Mouse (Mus musculus) right cerebral cortex, postnatal 25 days (tissue): Measurements from ENCODE around the gene Olfr313.

ENCODE experiments used
- DNase-seq: peaks from one replicate; pipeline ENCODE4 v3.0.0; 2022

The Olfr313 gene

GRCm38 (mm10) chr11:58860744-58861143 is 45.9 kb downstream of the Olfr313 start:
- DNase-seq: no peak

DNA sequence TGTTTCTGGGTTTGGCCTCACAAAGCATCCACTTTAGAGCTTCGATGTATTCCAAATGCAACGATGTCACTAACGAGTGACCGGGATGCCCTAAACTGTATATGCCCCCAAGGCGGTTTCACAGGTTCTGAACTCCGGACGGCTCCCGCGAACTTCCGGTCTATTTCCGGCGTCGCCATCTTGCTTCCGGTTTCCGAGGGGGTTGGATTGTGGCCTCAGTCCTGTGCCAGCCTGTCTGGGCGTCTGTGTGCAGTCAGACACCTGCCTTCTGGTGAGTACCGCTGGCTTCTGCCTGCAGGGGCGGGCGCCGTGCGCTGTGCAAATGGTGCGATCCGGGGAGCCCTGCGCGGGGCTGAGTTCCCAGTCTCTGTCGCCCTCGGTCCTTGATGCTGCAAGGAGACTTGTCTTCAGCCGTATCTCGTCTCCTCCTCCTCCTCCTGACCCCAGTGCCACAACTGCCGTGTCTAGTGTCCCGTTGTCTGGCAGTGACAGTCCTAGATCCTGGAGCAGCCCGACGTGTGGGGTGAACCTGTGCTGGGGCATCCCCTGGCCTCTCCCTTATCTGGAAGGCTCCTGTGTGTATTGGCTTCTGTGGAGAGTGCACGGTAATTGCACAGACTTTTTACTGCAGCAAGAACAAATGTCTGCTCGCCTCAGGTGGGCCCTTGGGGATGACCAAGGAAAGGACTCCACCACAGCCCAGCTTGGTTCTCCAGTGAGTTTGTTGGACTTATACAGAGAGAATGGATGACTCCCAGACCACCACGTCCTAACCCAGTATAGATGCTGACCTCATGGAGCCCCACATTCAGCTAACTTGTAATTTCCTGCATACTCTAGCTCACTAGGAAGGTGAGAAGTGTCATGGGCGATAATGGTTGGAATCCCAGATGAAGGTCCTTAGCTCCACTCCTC is 52.5 kb downstream of the Olfr313 start, which contains the start of gene 2810021J22Rik:
Gene 2810021J22Rik, plus strand, starts transcription at position 178 of the 915 bp plus-strand sequence.
- DNase-seq: peak; percentile 80

DNA sequence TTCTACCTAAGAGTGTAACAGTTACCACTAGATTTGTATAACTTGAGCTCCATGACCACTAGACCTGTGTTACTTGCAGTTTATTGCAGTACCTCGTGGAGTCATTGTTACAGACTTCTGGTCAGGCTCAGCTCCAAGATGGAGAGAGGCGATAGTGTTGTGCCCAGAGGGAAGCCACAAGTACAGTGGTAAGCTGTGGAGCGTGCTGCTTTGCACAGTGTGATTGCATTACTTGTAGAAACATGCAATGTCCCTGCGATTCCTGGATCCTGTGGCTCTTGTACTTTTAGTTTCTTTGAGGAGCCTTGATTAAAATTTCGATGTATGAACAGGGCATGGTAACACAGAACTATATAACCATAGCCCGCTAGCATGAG is 53.1 kb downstream of the Olfr313 start:
- DNase-seq: no peak
